Mouse (Mus musculus): ENCODE measurements around the gene Kri1. TPM values are rescaled to one million over a fixed set of nuclear protein-coding genes. Genes with fewer than 3 reads are reported as not detected.
"Not testable (repeated sequence)": the region's sequence is repeated elsewhere in the genome, so short reads cannot be mapped to it uniquely, and the experiment has no call there.

Gene Kri1
- total and polyA plus RNA-seq, 2 experiments = 6.5 to 9.7 TPM

GRCm38 (mm10) chr9:21223906-21224305 lies 63.9 kb downstream of the Kri1 start:
- Histone ChIP-seq H3K27ac (replicated peaks; ENCODE audit: insufficient read depth, low read depth, low read length) (no peak overlapping the region), H3K9ac (ENCODE audit: low read depth, low read length) (no peak overlapping the region), H3K27me3 (ENCODE audit: control insufficient read depth, insufficient read depth, low read length) (no peaks in the 10 kb centered on the region), H3K36me3 (ENCODE audit: control insufficient read depth, insufficient read depth, low read length) (no peaks in the 10 kb centered on the region), H3K4me3 (ENCODE audit: insufficient read depth, low read depth, low read length) (no peak overlapping the region), H3K4me1 (ENCODE audit: control insufficient read depth, insufficient read depth, low read length) (peaks cover 18% of the 10 kb centered on the region), H3K79me2 (ENCODE audit: control insufficient read depth, insufficient read depth, low read length) (no peaks in the 10 kb centered on the region)
- DNase-seq (ENCODE audit: extremely low read depth, low read depth, low spot score) = no peak
- WGBS = 95% methylated on average over 6 of the region's 6 CpGs
- TF ChIP-seq CTCF (IDR thresholded peaks at IDR 0.05; ENCODE audit: low read depth, low read length) (no peak), POLR2A (IDR thresholded peaks at IDR 0.05; ENCODE audit: extremely low read depth, insufficient read depth, low read length) (no peak)

- DNase-seq (ENCODE audit: extremely low read depth, low read depth, low spot score); H3K79me2 ChIP-seq (ENCODE audit: control insufficient read depth, insufficient read depth, low read length); H3K4me3 ChIP-seq (ENCODE audit: insufficient read depth, low read depth, low read length); H3K36me3 ChIP-seq (ENCODE audit: control insufficient read depth, insufficient read depth, low read length); H3K9ac ChIP-seq (ENCODE audit: low read depth, low read length); H3K27ac ChIP-seq (replicated peaks; ENCODE audit: insufficient read depth, low read depth, low read length); H3K27me3 ChIP-seq (ENCODE audit: control insufficient read depth, insufficient read depth, low read length): not testable (repeated sequence)
- 49% methylated on average over 2 of the region's 2 CpGs for WGBS
- H3K4me1 ChIP-seq (ENCODE audit: control insufficient read depth, insufficient read depth, low read length) = peaks cover 18% of the 10 kb centered on the region
Observed at GRCm38 (mm10) chr9:21223490-21223889, 64.3 kb downstream of the Kri1 start.

Other genes starting within 250 kb of the Kri1 start
- gene Zglp1, start 220.9 kb downstream of the Kri1 start, total RNA-seq (2014; rRNA removed) = not detected in 2 replicates
- gene Zglp1, start 220.9 kb downstream of the Kri1 start, polyA plus RNA-seq (2012; rRNA removed) = 0.39 TPM in 1 of 2 replicates, not detected in the other
- 0.46 and 0.54 TPM in 2 replicates for gene Gm49373, start 214.9 kb downstream of the Kri1 start, total RNA-seq (2014; rRNA removed)
- 0.05 and 0.10 TPM in 2 replicates for gene Gm49373, start 214.9 kb downstream of the Kri1 start, polyA plus RNA-seq (2012; rRNA removed)
- 30.6 and 31.1 TPM in 2 replicates for gene Fdx1l, start 214.4 kb downstream of the Kri1 start, total RNA-seq (2014; rRNA removed)
- 45.3 and 50.3 TPM in 2 replicates for gene Fdx1l, start 214.4 kb downstream of the Kri1 start, polyA plus RNA-seq (2012; rRNA removed)
- gene Gm38431, start 196.0 kb downstream of the Kri1 start, total RNA-seq (2014; rRNA removed) = 2.0 and 2.5 TPM in 2 replicates
- 3.4 and 5.8 TPM in 2 replicates for gene Gm38431, start 196.0 kb downstream of the Kri1 start, polyA plus RNA-seq (2012; rRNA removed)
- 1.8 and 5.3 TPM in 2 replicates for gene Raver1, start 196.0 kb downstream of the Kri1 start, total RNA-seq (2014; rRNA removed)
- 19.6 and 22.1 TPM in 2 replicates for gene Raver1, start 196.0 kb downstream of the Kri1 start, polyA plus RNA-seq (2012; rRNA removed)
- gene Tyk2, start 156.7 kb downstream of the Kri1 start, total RNA-seq (2014; rRNA removed) = 9.3 and 16.4 TPM in 2 replicates
- gene Tyk2, start 156.7 kb downstream of the Kri1 start, polyA plus RNA-seq (2012; rRNA removed) = 18.2 and 21.0 TPM in 2 replicates
- gene Cdc37, start 138.0 kb downstream of the Kri1 start, total RNA-seq (2014; rRNA removed) = 27.4 and 36.0 TPM in 2 replicates
- 41.2 and 41.8 TPM in 2 replicates for gene Cdc37, start 138.0 kb downstream of the Kri1 start, polyA plus RNA-seq (2012; rRNA removed)
- gene Pde4a, start 122.3 kb downstream of the Kri1 start, total RNA-seq (2014; rRNA removed) = 1.0 and 1.5 TPM in 2 replicates
- 1.9 and 3.5 TPM in 2 replicates for gene Pde4a, start 122.3 kb downstream of the Kri1 start, polyA plus RNA-seq (2012; rRNA removed)
- 29.5 and 37.3 TPM in 2 replicates for gene Keap1, start 48.6 kb downstream of the Kri1 start, total RNA-seq (2014; rRNA removed)
- gene Keap1, start 48.6 kb downstream of the Kri1 start, polyA plus RNA-seq (2012; rRNA removed) = 69.1 and 76.4 TPM in 2 replicates
- 3.3 and 4.1 TPM in 2 replicates for gene S1pr5, start 39.5 kb downstream of the Kri1 start, total RNA-seq (2014; rRNA removed)
- gene S1pr5, start 39.5 kb downstream of the Kri1 start, polyA plus RNA-seq (2012; rRNA removed) = 5.3 and 9.9 TPM in 2 replicates
- gene Atg4d, start 22.7 kb downstream of the Kri1 start, total RNA-seq (2014; rRNA removed) = 22.3 and 27.3 TPM in 2 replicates
- 42.2 and 45.8 TPM in 2 replicates for gene Atg4d, start 22.7 kb downstream of the Kri1 start, polyA plus RNA-seq (2012; rRNA removed)
- gene Cdkn2d, start 3.4 kb upstream of the Kri1 start, total RNA-seq (2014; rRNA removed) = 3.0 and 3.9 TPM in 2 replicates
- 5.1 and 5.2 TPM in 2 replicates for gene Cdkn2d, start 3.4 kb upstream of the Kri1 start, polyA plus RNA-seq (2012; rRNA removed)
- 0.07 and 0.55 TPM in 2 replicates for gene Ap1m2, start 24.4 kb upstream of the Kri1 start, total RNA-seq (2014; rRNA removed)
- gene Ap1m2, start 24.4 kb upstream of the Kri1 start, polyA plus RNA-seq (2012; rRNA removed) = 0.06 and 0.28 TPM in 2 replicates
- gene Slc44a2, start 32.7 kb upstream of the Kri1 start, total RNA-seq (2014; rRNA removed) = 3.8 and 4.9 TPM in 2 replicates
- gene Slc44a2, start 32.7 kb upstream of the Kri1 start, polyA plus RNA-seq (2012; rRNA removed) = 3.9 and 5.8 TPM in 2 replicates
- 9.5 and 13.0 TPM in 2 replicates for gene Ilf3, start 79.9 kb upstream of the Kri1 start, total RNA-seq (2014; rRNA removed)
- 9.1 and 13.5 TPM in 2 replicates for gene Ilf3, start 79.9 kb upstream of the Kri1 start, polyA plus RNA-seq (2012; rRNA removed)
- gene Qtrt1, start 123.9 kb upstream of the Kri1 start, total RNA-seq (2014; rRNA removed) = 5.6 TPM in 2 replicates
- gene Qtrt1, start 123.9 kb upstream of the Kri1 start, polyA plus RNA-seq (2012; rRNA removed) = 8.3 and 15.7 TPM in 2 replicates
- gene Dnm2, start 136.9 kb upstream of the Kri1 start, total RNA-seq (2014; rRNA removed) = 28.9 and 32.3 TPM in 2 replicates
- 57.3 and 74.4 TPM in 2 replicates for gene Dnm2, start 136.9 kb upstream of the Kri1 start, polyA plus RNA-seq (2012; rRNA removed)
- 19.2 and 23.2 TPM in 2 replicates for gene Tmed1, start 222.3 kb upstream of the Kri1 start, total RNA-seq (2014; rRNA removed)
- gene Tmed1, start 222.3 kb upstream of the Kri1 start, polyA plus RNA-seq (2012; rRNA removed) = 24.9 and 26.5 TPM in 2 replicates
- 3.5 and 4.6 TPM in 2 replicates for gene AB124611, start 238.2 kb upstream of the Kri1 start, total RNA-seq (2014; rRNA removed)
- 2.2 and 3.4 TPM in 2 replicates for gene AB124611, start 238.2 kb upstream of the Kri1 start, polyA plus RNA-seq (2012; rRNA removed)